Mouse (Mus musculus) MEL (cell line): Measurements from ENCODE around the gene Slc35c2. TPM values are rescaled to one million over a fixed set of nuclear protein-coding genes. Genes with fewer than 3 reads are reported as not detected.

ENCODE experiments used
- DNase-seq: peaks from one replicate; pipeline ENCODE4 v3.0.0; 2011; ENCODE audit warnings: low read depth, low spot score
- H3K27ac ChIP-seq: 2 replicates; pipeline ENCODE4 v1.5.1; 2012; ENCODE audit warnings: low read depth, mild to moderate bottlenecking, control low read depth, low read length, moderate library complexity; ENCODE audit not compliant: control insufficient read depth
- H3K27me3 ChIP-seq, 2 experiments: fragments of 150-350 bp in 1 of 2; sonication (generic) in 1 of 2; 2 replicates each; pipeline ENCODE4 v1.6.1; 2012; ENCODE audit warnings: low read length in 2 of 2, mild to moderate bottlenecking in 2 of 2, improper control_type of control experiment in 1 of 2, moderate library complexity in 1 of 2; ENCODE audit not compliant: insufficient read depth in 2 of 2, control insufficient read depth in 1 of 2
- H3K36me3 ChIP-seq, 2 experiments: 2 replicates each; pipeline ENCODE4 v1.6.1; 2012 to 2014; ENCODE audit warnings: low read length in 2 of 2, improper control_type of control experiment in 1 of 2, inconsistent platforms in 1 of 2, mild to moderate bottlenecking in 1 of 2; ENCODE audit not compliant: insufficient read depth in 2 of 2, control insufficient read depth in 1 of 2
- H3K4me1 ChIP-seq, 2 experiments: fragments of 150-350 bp in 1 of 2; sonication (generic) in 1 of 2; 2 replicates each; pipeline ENCODE4 v1.6.1; 2012; ENCODE audit warnings: low read length in 2 of 2, improper control_type of control experiment in 1 of 2, mild to moderate bottlenecking in 1 of 2; ENCODE audit not compliant: insufficient read depth in 2 of 2, control insufficient read depth in 1 of 2
- H3K4me3 ChIP-seq, 2 experiments: fragments of 150-350 bp in 1 of 2; sonication (generic) in 1 of 2; 2 replicates each; pipeline ENCODE4 v1.5.1; 2012; ENCODE audit warnings: low read depth in 2 of 2, low read length in 2 of 2, mild to moderate bottlenecking in 2 of 2, moderate library complexity in 2 of 2, control low read depth in 1 of 2, improper control_type of control experiment in 1 of 2; ENCODE audit not compliant: control insufficient read depth in 1 of 2, insufficient read depth in 1 of 2
- H3K79me2 ChIP-seq: 2 replicates; pipeline ENCODE4 v1.6.1; 2012; ENCODE audit warnings: mild to moderate bottlenecking, low read length, moderate library complexity; ENCODE audit not compliant: control insufficient read depth, poor library complexity, insufficient read depth
- H3K9ac ChIP-seq: 2 replicates; pipeline ENCODE4 v1.6.1; 2012; ENCODE audit warnings: low read depth, mild to moderate bottlenecking, control low read depth, low read length, moderate library complexity; ENCODE audit not compliant: control insufficient read depth, poor library complexity, severe bottlenecking
- H3K9me3 ChIP-seq: fragments of 150-350 bp; sonication (generic); replicated peaks from 2 replicates; pipeline ENCODE4 v1.6.1; 2012; ENCODE audit warnings: mild to moderate bottlenecking, low read length, improper control_type of control experiment, moderate library complexity; ENCODE audit not compliant: insufficient read depth
- BHLHE40 ChIP-seq: IDR thresholded peaks from 2 replicates; pipeline ENCODE4 v1.6.1; 2012; ENCODE audit warnings: low read depth, mild to moderate bottlenecking, inconsistent platforms, low read length, improper control_type of control experiment, borderline replicate concordance
- CHD1 ChIP-seq: IDR thresholded peaks from 2 replicates; pipeline ENCODE4 v1.6.1; 2012; ENCODE audit warnings: low read depth, mild to moderate bottlenecking, inconsistent platforms, low read length, improper control_type of control experiment
- CHD2 ChIP-seq: IDR thresholded peaks from 2 replicates; pipeline ENCODE4 v1.6.1; 2011; ENCODE audit warnings: low read length, improper control_type of control experiment
- EP300 ChIP-seq, 2 experiments: IDR thresholded peaks; 2 replicates each; pipeline ENCODE4 v1.6.1; 2011; ENCODE audit warnings: improper control_type of control experiment in 2 of 2, low read length in 2 of 2, low read depth in 1 of 2, mild to moderate bottlenecking in 1 of 2
- ETS1 ChIP-seq: IDR thresholded peaks from 2 replicates; pipeline ENCODE4 v1.6.1; 2012; ENCODE audit warnings: low read depth, mild to moderate bottlenecking, inconsistent platforms, low read length, improper control_type of control experiment, moderate library complexity
- GABPA ChIP-seq: IDR thresholded peaks from 2 replicates; pipeline ENCODE4 v1.6.1; 2012; ENCODE audit warnings: low read depth, mild to moderate bottlenecking, inconsistent platforms, low read length, improper control_type of control experiment, moderate library complexity
- GATA1 ChIP-seq: IDR thresholded peaks from 2 replicates; pipeline ENCODE4 v1.6.1; 2011; ENCODE audit warnings: low read depth, low read length, improper control_type of control experiment
- MEF2A ChIP-seq: IDR thresholded peaks from 2 replicates; pipeline ENCODE4 v1.6.1; 2014; ENCODE audit warnings: low read depth, mild to moderate bottlenecking, inconsistent platforms, low read length, improper control_type of control experiment; ENCODE audit not compliant: poor library complexity, insufficient replicate concordance, severe bottlenecking; ENCODE audit errors: extremely low read depth
- MYC ChIP-seq: IDR thresholded peaks from 2 replicates; pipeline ENCODE4 v1.6.1; 2011; ENCODE audit warnings: low read depth, mild to moderate bottlenecking, low read length, improper control_type of control experiment, moderate library complexity
- NELFE ChIP-seq: IDR thresholded peaks from 2 replicates; pipeline ENCODE4 v1.6.1; 2011; ENCODE audit warnings: low read depth, low read length, improper control_type of control experiment
- TAL1 ChIP-seq: IDR thresholded peaks from 2 replicates; pipeline ENCODE4 v1.6.1; 2012; ENCODE audit warnings: mild to moderate bottlenecking, inconsistent platforms, low read length, moderate library complexity, mixed read lengths
- TCF12 ChIP-seq: IDR thresholded peaks from 2 replicates; pipeline ENCODE4 v1.6.1; 2014; ENCODE audit warnings: low read depth, mild to moderate bottlenecking, inconsistent platforms, low read length, improper control_type of control experiment, moderate library complexity
- UBTF ChIP-seq: IDR thresholded peaks from 2 replicates; pipeline ENCODE4 v1.6.1; 2012; ENCODE audit warnings: low read depth, mild to moderate bottlenecking, inconsistent platforms, low read length, improper control_type of control experiment, moderate library complexity, borderline replicate concordance; ENCODE audit not compliant: insufficient read depth
- ZKSCAN1 ChIP-seq: IDR thresholded peaks from 2 replicates; pipeline ENCODE4 v1.6.1; 2012; ENCODE audit warnings: low read depth, mild to moderate bottlenecking, inconsistent platforms, low read length, improper control_type of control experiment, moderate library complexity
- ZNF384 ChIP-seq: IDR thresholded peaks from 2 replicates; pipeline ENCODE4 v1.6.1; 2012; ENCODE audit warnings: low read depth, mild to moderate bottlenecking, inconsistent platforms, low read length, improper control_type of control experiment
- polyA plus RNA-seq, 2 experiments: library from polyadenylated mRNA; stranded (reverse) in 1 of 2; unstranded in 1 of 2; fragments of >175 nt in 1 of 2; fragments of >200 nt in 1 of 2; gene quantifications; 2 replicates each; pipeline versions ENCODE4 v1.2.1 to v1.2.4; 2012; ENCODE audit warnings: low replicate concordance in 2 of 2, low read depth in 1 of 2; ENCODE audit not compliant: insufficient read length in 2 of 2, insufficient read depth in 1 of 2, missing spikeins in 1 of 2
- total RNA-seq: library from RNA; depleted of rRNA; stranded (reverse); fragments of 300-350 nt; gene quantifications from 2 replicates; pipeline ENCODE4 v1.2.3, GENCODE M21; 2012

Gene Slc35c2
- total and polyA plus RNA-seq, 3 experiments: 64.9 to 121 TPM; not detected in 1

GRCm38 (mm10) chr2:165329703-165330102, 42.0 kb upstream of the Slc35c2 start:
- no peaks in the 10 kb centered on the region for H3K27me3 ChIP-seq
- peaks cover 10% of the 10 kb centered on the region for H3K79me2 ChIP-seq
- no peak for TF ChIP-seq CHD1
- TF ChIP-seq GABPA: no peak
- TF ChIP-seq MYC: no peak
- peak; percentile 46; the same call in 1 of the 2 replicates for TF ChIP-seq GATA1
- TF ChIP-seq MEF2A: no peak
- TF ChIP-seq ZNF384: no peak
- TF ChIP-seq ZKSCAN1: no peak
- TF ChIP-seq TCF12: peak; percentile 30; the same call in 1 of the 2 replicates
- peak in 1 of 2 experiments; percentile 57 for TF ChIP-seq EP300 (IDR thresholded peaks at IDR 0.05; ENCODE audit: low read depth in 1 of 2, low read length in 2 of 2)
- 0 out of 2 replicates have a peak, but pooled peaks have one; percentile 20 for TF ChIP-seq ETS1
- TF ChIP-seq TAL1: peak; percentile 79
- peak overlapping the region; percentile 14; the same call in 1 of the 2 replicates for H3K27ac ChIP-seq
- peaks cover 0 to 22% of the 10 kb centered on the region in 2 experiments; a peak in 2 of 4 replicates for H3K36me3 ChIP-seq
- no peak overlapping the region for H3K9ac ChIP-seq
- no peaks in the 10 kb centered on the region for H3K9me3 ChIP-seq
- peak; percentile 70 for DNase-seq
- peak overlapping the region; percentile 5 to 31; a peak in 2 of 4 replicates for H3K4me3 ChIP-seq
- peaks cover 0 to 42% of the 10 kb centered on the region in 2 experiments; a peak in 3 of 4 replicates for H3K4me1 ChIP-seq

GRCm38 (mm10) chr2:165328746-165329145, 41.1 kb upstream of the Slc35c2 start:
- TF ChIP-seq BHLHE40: no peak
- no peak for TF ChIP-seq GABPA
- Histone ChIP-seq H3K4me3 (no peak overlapping the region), H3K36me3 (peaks cover 0 to 22% of the 10 kb centered on the region in 2 experiments; a peak in 2 of 4 replicates), H3K27me3 (no peaks in the 10 kb centered on the region), H3K79me2 (peaks cover 13% of the 10 kb centered on the region), H3K9ac (no peak overlapping the region), H3K27ac (no peak overlapping the region), H3K9me3 (no peaks in the 10 kb centered on the region), H3K4me1 (peaks cover 0 to 42% of the 10 kb centered on the region in 2 experiments; a peak in 3 of 4 replicates)
- no peak for DNase-seq

GRCm38 (mm10) chr2:165327386-165327785, 39.7 kb upstream of the Slc35c2 start:
- H3K9me3 ChIP-seq: no peaks in the 10 kb centered on the region
- H3K9ac ChIP-seq: peak overlapping the region; percentile 63; the same call in 1 of the 2 replicates
- H3K4me1 ChIP-seq: peaks cover 0 to 41% of the 10 kb centered on the region in 2 experiments; a peak in 3 of 4 replicates
- peaks cover 17% of the 10 kb centered on the region for H3K79me2 ChIP-seq
- no peak overlapping the region for H3K27ac ChIP-seq
- peak; percentile 32; the same call in 1 of the 2 replicates for TF ChIP-seq TAL1
- TF ChIP-seq NELFE: no peak
- TF ChIP-seq GATA1: peak; percentile 49
- TF ChIP-seq TCF12: 0 out of 2 replicates have a peak, but pooled peaks have one; percentile 21
- TF ChIP-seq CHD2: no peak
- no peak for TF ChIP-seq UBTF
- peaks cover 0 to 22% of the 10 kb centered on the region in 2 experiments; a peak in 2 of 4 replicates for H3K36me3 ChIP-seq
- H3K27me3 ChIP-seq: no peaks in the 10 kb centered on the region
- peak overlapping the region; percentile 62 to 71; a peak in 3 of 4 replicates for H3K4me3 ChIP-seq
- peak; percentile 59 for DNase-seq
